Mouse (Mus musculus): ENCODE measurements around the gene Fam189a1. TPM values are rescaled to one million over a fixed set of nuclear protein-coding genes. Genes with fewer than 3 reads are reported as not detected.

The Fam189a1 gene
- total and polyA plus RNA-seq, 3 experiments, result 0.10 TPM; not detected in 2

DNA sequence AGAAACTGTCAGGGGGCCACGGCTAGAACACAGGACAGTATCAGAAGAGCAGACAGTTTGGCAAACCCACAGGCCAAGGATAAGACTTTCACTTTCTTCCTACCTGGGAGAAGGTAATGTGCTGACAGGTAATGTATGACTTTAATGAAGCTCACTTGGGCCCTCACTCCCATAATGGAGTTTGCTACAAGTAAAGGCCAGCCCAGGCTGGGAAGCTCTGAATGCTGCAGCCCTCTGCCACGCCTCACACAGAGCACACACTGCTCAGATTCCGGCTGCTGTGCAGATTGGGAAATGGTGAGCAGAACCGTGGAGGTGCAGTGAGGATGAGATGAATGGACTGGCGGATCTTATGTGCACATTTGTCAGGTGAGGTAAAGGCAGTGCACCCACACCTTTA lies 211.7 kb downstream of the Fam189a1 start:
- Histone ChIP-seq H3K4me3 (replicated peaks in 1 of 3; ENCODE audit: low read depth in 2 of 3, low read length in 2 of 3, poor library complexity in 1 of 3) (no peak overlapping the region), H3K9ac (ENCODE audit: insufficient read depth, low read depth) (no peak overlapping the region), H3K27me3 (replicated peaks) (peaks cover 63% of the 10 kb centered on the region), H3K36me3 (replicated peaks in 1 of 2; ENCODE audit: control insufficient read depth in 1 of 2, insufficient read depth in 1 of 2, low read length in 1 of 2) (no peaks in the 10 kb centered on the region), H3K27ac (ENCODE audit: insufficient read depth, low read depth) (no peak overlapping the region), H3K9me3 (replicated peaks; ENCODE audit: low read length) (no peaks in the 10 kb centered on the region), H3K4me1 (ENCODE audit: control insufficient read depth in 1 of 2, insufficient read depth in 2 of 2) (no peaks in the 10 kb centered on the region), H3K4me2 (ENCODE audit: insufficient read depth, low read depth, poor library complexity, severe bottlenecking) (no peak overlapping the region), H3K79me2 (replicated peaks; ENCODE audit: control insufficient read depth, extremely low read depth, insufficient read depth, poor library complexity, severe bottlenecking) (no peaks in the 10 kb centered on the region)
- TF ChIP-seq POLR2A (IDR thresholded peaks at IDR 0.05; ENCODE audit: low read depth, low read length) (no peak), NELFE (IDR thresholded peaks at IDR 0.05; ENCODE audit: low read depth, low read length) (no peak), JUND (conservative IDR thresholded peaks at IDR 0.05; ENCODE audit: low read depth, low read length) (no peak), ZKSCAN1 (IDR thresholded peaks at IDR 0.05; ENCODE audit: borderline replicate concordance, low read depth, low read length) (no peak), UBTF (IDR thresholded peaks at IDR 0.05; ENCODE audit: low read depth, low read length) (no peak), BHLHE40 (IDR thresholded peaks at IDR 0.05; ENCODE audit: low read depth, low read length) (no peak), RAD21 (IDR thresholded peaks at IDR 0.05; ENCODE audit: low read depth, low read length) (no peak), RCOR1 (conservative IDR thresholded peaks at IDR 0.05; ENCODE audit: low read depth, low read length) (no peak), IRF4 (IDR thresholded peaks at IDR 0.05; ENCODE audit: low read depth, low read length) (no peak), PAX5 (IDR thresholded peaks at IDR 0.05; ENCODE audit: low read length) (no peak), NRF1 (IDR thresholded peaks at IDR 0.05; ENCODE audit: low read depth, low read length) (no peak), MAZ (IDR thresholded peaks at IDR 0.05; ENCODE audit: low read depth, low read length) (no peak), ZNF384 (IDR thresholded peaks at IDR 0.05; ENCODE audit: low read depth, low read length) (no peak), MAX (IDR thresholded peaks at IDR 0.05; ENCODE audit: low read length) (no peak), USF1 (IDR thresholded peaks at IDR 0.05; ENCODE audit: low read depth, low read length) (no peak), SIN3A (IDR thresholded peaks at IDR 0.05; ENCODE audit: low read length) (no peak), ZC3H11A (IDR thresholded peaks at IDR 0.05; ENCODE audit: low read depth, low read length) (no peak)
- in situ Hi-C loops (cut with MboI; ENCODE audit: low pct_ligation_motif_present, low pct_unique_long_range_greater_than_20kb, low sequenced_read_pairs) (no loop called here), dilution Hi-C loops (cut with MboI; ENCODE audit: extremely low pct_ligation_motif_present, extremely low pct_unique_long_range_greater_than_20kb, low sequenced_read_pairs) (no loop called here)
- no peak for DNase-seq (ENCODE audit: extremely low read depth)

DNA sequence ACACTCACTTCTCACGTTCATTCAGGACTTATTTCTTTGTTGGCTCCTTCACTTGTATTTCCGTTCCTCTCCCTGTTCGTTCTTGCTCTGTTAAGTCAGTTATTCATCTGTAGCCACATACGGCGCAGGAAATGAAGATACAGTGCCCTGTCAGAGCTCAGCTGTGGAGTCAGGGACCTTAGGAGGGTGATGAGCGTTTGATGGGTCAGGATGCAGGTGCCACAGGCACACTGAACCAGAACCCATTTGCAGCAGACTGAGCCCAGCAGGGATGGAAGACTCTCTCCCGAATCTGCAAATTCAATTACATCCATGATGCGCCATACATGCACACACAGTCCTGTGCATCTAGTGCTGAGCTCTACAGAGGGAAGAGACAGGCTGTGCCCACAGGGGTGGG lies 212.2 kb downstream of the Fam189a1 start:
- no peaks in the 10 kb centered on the region for H3K36me3 ChIP-seq (replicated peaks in 1 of 2; ENCODE audit: control insufficient read depth in 1 of 2, insufficient read depth in 1 of 2, low read length in 1 of 2)
- no peaks in the 10 kb centered on the region for H3K79me2 ChIP-seq (replicated peaks; ENCODE audit: control insufficient read depth, extremely low read depth, insufficient read depth, poor library complexity, severe bottlenecking)
- H3K4me3 ChIP-seq (replicated peaks in 1 of 3; ENCODE audit: low read depth in 2 of 3, low read length in 2 of 3, poor library complexity in 1 of 3), result no peak overlapping the region
- no peak overlapping the region for H3K9ac ChIP-seq (ENCODE audit: insufficient read depth, low read depth)
- dilution Hi-C loops (cut with MboI; ENCODE audit: extremely low pct_ligation_motif_present, extremely low pct_unique_long_range_greater_than_20kb, low sequenced_read_pairs), result no loop called here
- no peak for DNase-seq (ENCODE audit: extremely low read depth)
- H3K9me3 ChIP-seq (replicated peaks; ENCODE audit: low read length), result no peaks in the 10 kb centered on the region
- H3K27me3 ChIP-seq (replicated peaks), result peaks cover 60% of the 10 kb centered on the region
- H3K4me2 ChIP-seq (ENCODE audit: insufficient read depth, low read depth, poor library complexity, severe bottlenecking), result no peak overlapping the region
- no peak overlapping the region for H3K27ac ChIP-seq (ENCODE audit: insufficient read depth, low read depth)
- TF ChIP-seq BHLHE40 (IDR thresholded peaks at IDR 0.05; ENCODE audit: low read depth, low read length) (no peak), E2F4 (IDR thresholded peaks at IDR 0.05; ENCODE audit: insufficient replicate concordance, low read depth, low read length) (no peak), IRF4 (IDR thresholded peaks at IDR 0.05; ENCODE audit: low read depth, low read length) (no peak), NRF1 (IDR thresholded peaks at IDR 0.05; ENCODE audit: low read depth, low read length) (no peak), MAFK (IDR thresholded peaks at IDR 0.05; ENCODE audit: insufficient replicate concordance, low read length) (no peak), CHD2 (IDR thresholded peaks at IDR 0.05; ENCODE audit: low read length) (no peak), ZKSCAN1 (IDR thresholded peaks at IDR 0.05; ENCODE audit: borderline replicate concordance, low read depth, low read length) (no peak), ZMIZ1 (IDR thresholded peaks at IDR 0.05; ENCODE audit: low read depth, low read length) (no peak), MEF2A (IDR thresholded peaks at IDR 0.05; ENCODE audit: borderline replicate concordance, low read depth, low read length) (no peak), UBTF (IDR thresholded peaks at IDR 0.05; ENCODE audit: low read depth, low read length) (no peak), JUN (IDR thresholded peaks at IDR 0.05; ENCODE audit: insufficient read depth, low read depth, low read length) (no peak), HCFC1 (IDR thresholded peaks at IDR 0.05; ENCODE audit: low read depth, low read length) (no peak)
- H3K4me1 ChIP-seq (ENCODE audit: control insufficient read depth in 1 of 2, insufficient read depth in 2 of 2), result no peaks in the 10 kb centered on the region
- in situ Hi-C loops (cut with MboI; ENCODE audit: low pct_ligation_motif_present, low pct_unique_long_range_greater_than_20kb, low sequenced_read_pairs), result no loop called here
